Mouse (Mus musculus) limb, embryonic 15.5 days (tissue): Measurements from ENCODE around the gene Sox5. TPM values are rescaled to one million over a fixed set of nuclear protein-coding genes. Genes with fewer than 3 reads are reported as not detected.

Source experiments
- ATAC-seq: fragments of 200-750 bp; cut with Nextera tagmentation; 2 replicates; pipeline ENCODE4 v1.8.0; 2017; ENCODE audit warnings: low read depth, moderate TSS enrichment; ENCODE audit not compliant: insufficient number of reproducible peaks, low FRiP score, low TSS enrichment
- H3K27ac ChIP-seq: fragments of 300-500 bp; sonication (generic); 2 replicates; pipeline ENCODE4 v1.5.1; 2015; ENCODE audit warnings: moderate library complexity, mild to moderate bottlenecking, inconsistent platforms
- H3K27me3 ChIP-seq: fragments of 300-500 bp; sonication (generic); 2 replicates; pipeline ENCODE4 v1.6.1; 2015; ENCODE audit warnings: inconsistent platforms
- H3K36me3 ChIP-seq: fragments of 300-500 bp; sonication (generic); 2 replicates; pipeline ENCODE4 v1.6.1; 2015; ENCODE audit warnings: inconsistent platforms
- H3K4me1 ChIP-seq: fragments of 300-500 bp; sonication (generic); 2 replicates; pipeline ENCODE4 v1.6.1; 2015; ENCODE audit warnings: inconsistent platforms
- H3K4me2 ChIP-seq: fragments of 300-500 bp; sonication (generic); 2 replicates; pipeline ENCODE4 v1.6.1; 2015; ENCODE audit warnings: mild to moderate bottlenecking, inconsistent platforms
- H3K4me3 ChIP-seq: fragments of 300-500 bp; sonication (generic); 2 replicates; pipeline ENCODE4 v1.5.1; 2015; ENCODE audit warnings: mild to moderate bottlenecking, inconsistent platforms
- H3K9ac ChIP-seq: fragments of 300-500 bp; sonication (generic); 2 replicates; pipeline ENCODE4 v1.6.1; 2015; ENCODE audit warnings: inconsistent platforms
- H3K9me3 ChIP-seq: fragments of 300-500 bp; sonication (generic); 2 replicates; pipeline ENCODE4 v1.6.1; 2016; ENCODE audit warnings: inconsistent platforms
- WGBS: fragments of 180-500 bp; shearing (Covaris S2); methylation state at CpG from one replicate; pipeline ENCODE4 v1.1.7; 2015; 5-methylcytosine and 5-hydroxymethylcytosine counted together
- polyA plus RNA-seq: library from polyadenylated mRNA; unstranded; fragments of >200 nt; fragmentation: Nextera tagmentation; extraction: Ambion mirVana; gene quantifications from 2 replicates; pipeline ENCODE4 v1.2.1, GENCODE M21; 2015

Gene Sox5
- polyA plus RNA-seq, 1 experiment from 2014 or later: 36.0 TPM

DNA sequence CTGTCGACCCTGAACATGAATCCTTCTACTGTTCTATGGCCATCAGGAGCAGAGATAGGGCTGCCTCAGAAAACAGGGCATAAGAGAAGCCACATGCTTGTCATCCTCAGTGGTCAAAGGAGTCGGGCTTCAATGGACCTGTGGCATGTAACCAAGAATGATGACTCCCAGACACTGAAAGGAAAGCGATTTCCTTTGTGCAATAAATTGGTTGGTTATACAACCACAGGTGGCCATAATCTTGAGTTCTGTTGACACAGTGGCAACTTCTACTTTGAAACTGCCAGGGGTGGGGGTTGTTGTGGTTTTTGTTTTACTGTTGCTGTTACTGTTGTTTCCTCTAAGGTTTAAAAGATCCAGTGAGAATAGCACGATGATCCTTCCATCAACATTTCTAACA, 512.1 kb downstream of the Sox5 start:
- no peaks in the 10 kb centered on the region for H3K9me3 ChIP-seq
- H3K27ac ChIP-seq: no peak overlapping the region
- H3K9ac ChIP-seq: no peak overlapping the region
- ATAC-seq: no peak
- no peak overlapping the region for H3K4me2 ChIP-seq
- H3K36me3 ChIP-seq: no peaks in the 10 kb centered on the region
- WGBS: 48% methylated on average over 4 of the region's 4 CpGs
- no peak overlapping the region for H3K4me3 ChIP-seq
- no peaks in the 10 kb centered on the region for H3K27me3 ChIP-seq
- H3K4me1 ChIP-seq: peaks cover under 1% of the 10 kb centered on the region; the same call in 1 of the 2 replicates

- Histone ChIP-seq H3K4me2 (no peak overlapping the region), H3K9me3 (no peaks in the 10 kb centered on the region), H3K9ac (no peak overlapping the region), H3K27me3 (no peaks in the 10 kb centered on the region), H3K4me3 (no peak overlapping the region), H3K4me1 (peaks cover 6% of the 10 kb centered on the region; the same call in 1 of the 2 replicates), H3K27ac (no peak overlapping the region), H3K36me3 (no peaks in the 10 kb centered on the region)
- WGBS: 85% methylated on average over 5 of the region's 5 CpGs
- no peak for ATAC-seq
Measured at GRCm38 (mm10) chr6:144265752-144266151, 516.0 kb downstream of the Sox5 start.

- Histone ChIP-seq H3K4me1 (peaks cover 6% of the 10 kb centered on the region; the same call in 1 of the 2 replicates), H3K4me3 (no peak overlapping the region), H3K9ac (no peak overlapping the region), H3K36me3 (no peaks in the 10 kb centered on the region), H3K9me3 (no peaks in the 10 kb centered on the region), H3K27me3 (no peaks in the 10 kb centered on the region), H3K27ac (no peak overlapping the region), H3K4me2 (no peak overlapping the region)
- ATAC-seq: no peak
- 44% methylated on average over 7 of the region's 7 CpGs for WGBS
Measured at GRCm38 (mm10) chr6:144265004-144265403, 516.8 kb downstream of the Sox5 start.

- no peak overlapping the region for H3K4me3 ChIP-seq
- no peak overlapping the region for H3K9ac ChIP-seq
- H3K36me3 ChIP-seq: no peaks in the 10 kb centered on the region
- no peak overlapping the region for H3K27ac ChIP-seq
- ATAC-seq: no peak
- H3K27me3 ChIP-seq: no peaks in the 10 kb centered on the region
- H3K9me3 ChIP-seq: no peaks in the 10 kb centered on the region
- 20% methylated on average over 16 of the region's 16 CpGs for WGBS
- peak overlapping the region; percentile 30 for H3K4me2 ChIP-seq
- peaks cover 6% of the 10 kb centered on the region; the same call in 1 of the 2 replicates for H3K4me1 ChIP-seq
Measured at GRCm38 (mm10) chr6:144264320-144264915, 517.4 kb downstream of the Sox5 start.

DNA sequence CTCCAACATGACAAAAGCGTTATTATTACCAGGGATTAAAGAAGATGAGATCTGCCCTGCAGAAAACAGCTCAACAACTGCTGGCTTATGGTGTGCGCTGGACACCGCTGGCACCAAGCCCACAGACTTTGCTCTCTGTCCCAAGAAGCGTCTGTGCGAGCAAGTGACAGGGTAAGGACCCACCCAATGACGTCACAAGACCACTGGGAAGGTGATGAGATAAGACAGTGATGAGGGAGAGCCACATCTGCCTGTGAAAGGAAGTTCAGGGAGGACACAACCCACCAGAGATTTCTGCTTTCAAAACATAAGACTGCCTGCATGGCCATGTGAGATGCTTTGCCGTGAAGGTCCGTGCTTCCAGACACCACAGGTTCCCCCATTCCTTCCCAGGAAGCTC, 525.3 kb downstream of the Sox5 start:
- Histone ChIP-seq H3K4me2 (no peak overlapping the region), H3K27me3 (no peaks in the 10 kb centered on the region), H3K9ac (no peak overlapping the region), H3K4me3 (no peak overlapping the region), H3K4me1 (no peaks in the 10 kb centered on the region), H3K9me3 (no peaks in the 10 kb centered on the region), H3K27ac (no peak overlapping the region), H3K36me3 (no peaks in the 10 kb centered on the region)
- ATAC-seq: no peak
- WGBS: 79% methylated on average over 8 of the region's 8 CpGs

GRCm38 (mm10) chr6:144252191-144252718, 529.5 kb downstream of the Sox5 start:
- Histone ChIP-seq H3K27me3 (no peaks in the 10 kb centered on the region), H3K4me2 (no peak overlapping the region), H3K27ac (no peak overlapping the region), H3K9me3 (no peaks in the 10 kb centered on the region), H3K9ac (no peak overlapping the region), H3K36me3 (no peaks in the 10 kb centered on the region), H3K4me3 (no peak overlapping the region), H3K4me1 (no peaks in the 10 kb centered on the region)
- 71% methylated on average over 7 of the region's 7 CpGs for WGBS
- ATAC-seq: no peak

- no peak for ATAC-seq
- no peaks in the 10 kb centered on the region for H3K9me3 ChIP-seq
- H3K4me3 ChIP-seq: no peak overlapping the region
- no peak overlapping the region for H3K9ac ChIP-seq
- WGBS: 61% methylated on average over 18 of the region's 18 CpGs
- no peaks in the 10 kb centered on the region for H3K36me3 ChIP-seq
- H3K4me2 ChIP-seq: no peak overlapping the region
- no peak overlapping the region for H3K27ac ChIP-seq
- no peaks in the 10 kb centered on the region for H3K27me3 ChIP-seq
- no peaks in the 10 kb centered on the region for H3K4me1 ChIP-seq
Measured at GRCm38 (mm10) chr6:144251222-144252170, 530.3 kb downstream of the Sox5 start.

GRCm38 (mm10) chr6:144250625-144251181, 531.1 kb downstream of the Sox5 start:
- 50% methylated on average over 6 of the region's 6 CpGs for WGBS
- Histone ChIP-seq H3K27me3 (no peaks in the 10 kb centered on the region), H3K9ac (no peak overlapping the region), H3K9me3 (no peaks in the 10 kb centered on the region), H3K27ac (no peak overlapping the region), H3K4me3 (no peak overlapping the region), H3K36me3 (no peaks in the 10 kb centered on the region), H3K4me1 (no peaks in the 10 kb centered on the region), H3K4me2 (no peak overlapping the region)
- ATAC-seq: no peak

DNA sequence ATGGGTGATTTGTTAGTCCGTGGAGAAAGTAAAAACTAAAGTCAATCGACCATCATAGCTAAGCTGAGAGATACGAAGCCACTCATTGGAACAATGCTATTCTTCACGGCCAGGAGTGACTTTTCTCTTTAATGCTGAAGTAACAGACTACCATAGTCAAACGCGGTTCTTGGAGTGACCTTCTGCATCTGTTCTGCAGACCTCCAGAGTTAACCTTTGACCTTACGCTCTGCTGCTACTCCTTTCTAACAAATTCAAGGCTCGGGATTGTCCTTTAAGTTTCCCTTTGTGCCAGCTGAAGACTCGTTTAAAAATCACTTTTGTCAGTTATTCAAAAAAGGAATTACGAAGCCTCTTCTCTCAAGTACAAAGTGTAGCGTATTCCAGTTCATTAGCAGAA, 545.2 kb downstream of the Sox5 start:
- no peak overlapping the region for H3K4me3 ChIP-seq
- WGBS: 59% methylated on average over 11 of the region's 11 CpGs
- H3K9me3 ChIP-seq: no peaks in the 10 kb centered on the region
- H3K27ac ChIP-seq: no peak overlapping the region
- no peak for ATAC-seq
- no peaks in the 10 kb centered on the region for H3K36me3 ChIP-seq
- H3K4me1 ChIP-seq: no peaks in the 10 kb centered on the region
- H3K9ac ChIP-seq: no peak overlapping the region
- no peaks in the 10 kb centered on the region for H3K27me3 ChIP-seq
- no peak overlapping the region for H3K4me2 ChIP-seq

DNA sequence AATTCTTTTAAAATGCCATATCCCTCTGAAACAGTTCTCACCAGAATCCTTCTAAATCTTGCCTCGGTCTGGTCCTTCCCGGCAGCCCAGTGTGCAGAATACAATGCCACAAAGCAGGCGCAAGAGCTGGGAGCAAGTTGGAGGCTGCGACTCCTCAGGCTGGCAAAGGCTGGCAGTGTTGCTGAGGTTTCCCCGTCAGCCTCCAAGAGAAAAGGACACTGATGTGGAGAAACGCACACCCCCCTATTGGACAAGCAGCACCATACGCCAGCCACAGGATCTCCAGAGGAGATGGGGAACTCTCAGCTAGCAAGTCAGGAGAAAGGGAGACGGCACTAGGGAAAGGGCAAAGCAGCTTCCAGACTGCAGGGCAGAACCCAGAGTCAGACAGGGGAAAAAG, 577.8 kb downstream of the Sox5 start:
- Histone ChIP-seq H3K9me3 (no peaks in the 10 kb centered on the region), H3K4me3 (peak overlapping the region; percentile 25), H3K27me3 (peaks cover 3% of the 10 kb centered on the region; the same call in 1 of the 2 replicates), H3K4me1 (peaks cover 2% of the 10 kb centered on the region; the same call in 1 of the 2 replicates), H3K9ac (no peak overlapping the region), H3K27ac (peak overlapping the region; percentile 57; the same call in 1 of the 2 replicates), H3K36me3 (no peaks in the 10 kb centered on the region), H3K4me2 (peak overlapping the region; percentile 32; the same call in 1 of the 2 replicates)
- ATAC-seq: no peak
- WGBS: 44% methylated on average over 8 of the region's 8 CpGs

DNA sequence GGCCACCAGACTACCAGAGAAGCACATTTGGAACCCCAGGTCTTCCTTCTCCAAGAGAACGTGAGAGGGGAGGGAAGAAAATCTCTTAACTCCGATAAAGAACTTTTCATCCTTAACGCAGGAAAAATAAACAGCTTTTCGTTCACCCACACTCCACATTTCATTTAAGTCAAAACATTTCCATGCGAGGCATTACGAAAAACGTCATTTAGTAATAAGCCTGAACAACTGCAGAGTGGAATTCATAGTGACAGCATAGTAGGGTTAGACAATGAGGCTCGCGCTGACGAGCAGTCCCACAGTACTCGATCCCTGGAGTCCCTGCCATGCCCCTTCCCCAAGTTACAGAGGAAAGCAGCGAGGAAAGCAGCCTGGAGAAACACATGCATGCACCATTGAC, 578.8 kb downstream of the Sox5 start:
- H3K4me3 ChIP-seq: peak overlapping the region; percentile 25
- 38% methylated on average over 12 of the region's 12 CpGs for WGBS
- 0 out of 2 replicates have a peak overlapping the region, but pooled peaks have one; percentile 7 for H3K27ac ChIP-seq
- H3K4me2 ChIP-seq: peak overlapping the region; percentile 32
- no peak for ATAC-seq
- no peaks in the 10 kb centered on the region; the same call in 1 of the 2 replicates for H3K4me1 ChIP-seq
- peaks cover 3% of the 10 kb centered on the region; the same call in 1 of the 2 replicates for H3K27me3 ChIP-seq
- no peaks in the 10 kb centered on the region for H3K36me3 ChIP-seq
- H3K9ac ChIP-seq: no peak overlapping the region
- no peaks in the 10 kb centered on the region for H3K9me3 ChIP-seq
